ENCODE assay signal across 17 mouse cellular contexts in the genomic region with DNA sequence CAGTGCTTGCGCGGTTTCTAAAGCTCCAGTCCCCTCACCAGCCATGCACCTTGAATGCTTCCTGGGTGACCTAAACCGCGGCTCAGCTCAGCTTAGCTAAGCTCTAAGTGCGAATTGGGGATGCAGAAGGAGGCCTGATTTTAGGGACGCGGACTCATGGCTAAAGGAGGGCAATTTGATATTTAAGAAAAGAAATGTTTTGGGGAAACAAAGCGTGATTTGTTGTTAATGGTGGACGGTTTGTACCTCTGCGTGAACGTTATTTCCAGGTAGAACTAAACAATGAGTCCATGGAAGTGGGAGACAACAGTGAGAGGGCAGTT. TPM values are rescaled to one million over a fixed set of nuclear protein-coding genes. Genes with fewer than 3 reads are reported as not detected.
A peak's percentile ranks its signal among the peaks of the same experiment; 100 is the strongest.
DNase-seq lines count a peak whose midpoint lies in the region; ATAC-seq and TF ChIP-seq lines count a peak whose summit lies in the region.
"Had no signal": no experiment of that assay in that cellular context is flagged by ENCODE, and none has a peak within 500 bp of the region (broad histone marks: within the 10 kb centered on the region; RNA-seq: fewer than 3 reads in every experiment).

No protein-coding gene starts in this region.

- no peak overlapping the region for H3K9ac ChIP-seq in heart, embryonic 12.5 days
- H3K9ac ChIP-seq in lung, postnatal 0 days (replicated peaks; ENCODE audit: low read depth): 0 out of 2 replicates have a peak overlapping the region, but pooled peaks have one; percentile 16
- H3K9ac ChIP-seq in stomach, embryonic 16.5 days (ENCODE audit: low read length): 0 out of 2 replicates have a peak overlapping the region, but pooled peaks have one; percentile 6
- H3K9ac ChIP-seq: neural tube, embryonic 12.5 days had no signal

- WGBS in heart, embryonic 12.5 days: 2% methylated on average over 11 of the region's 11 CpGs
- 5% methylated on average over 11 of the region's 11 CpGs for WGBS in lung, postnatal 0 days
- 1% methylated on average over 11 of the region's 11 CpGs for WGBS in limb, embryonic 10.5 days
- 8% methylated on average over 11 of the region's 11 CpGs for WGBS in stomach, embryonic 16.5 days

- peaks cover 73% of the 10 kb centered on the region for H3K27me3 ChIP-seq in heart, embryonic 12.5 days (replicated peaks)
- H3K27me3 ChIP-seq in lung, postnatal 0 days (replicated peaks; ENCODE audit: insufficient read depth, low read length): peaks cover 9% of the 10 kb centered on the region; the same call in 1 of the 2 replicates
- H3K27me3 ChIP-seq in limb, embryonic 10.5 days (ENCODE audit: low read depth, poor library complexity, severe bottlenecking): peaks cover 99% of the 10 kb centered on the region
- H3K27me3 ChIP-seq in stomach, embryonic 16.5 days (ENCODE audit: control insufficient read depth, insufficient read depth, low read length): peaks cover 38% of the 10 kb centered on the region

- DNase-seq in heart, adult 8-10 months (ENCODE audit: low spot score): no peak
- DNase-seq in lung, postnatal 0 days (ENCODE audit: low spot score): no peak
- no peak for DNase-seq in lung, postnatal 10 days
- no peak for DNase-seq in limb, embryonic 10.5 days (ENCODE audit: low spot score)
- no peak for DNase-seq in thymus, postnatal 4 days
- DNase-seq: kidney, adult 9 months; right cerebral cortex, adult 18-20 months; thymus, postnatal 14 days had no signal

- no peak for ATAC-seq in heart, embryonic 12.5 days (ENCODE audit: insufficient number of reproducible peaks, low FRiP score)
- no peak for ATAC-seq in lung, postnatal 0 days
- ATAC-seq in stomach, embryonic 16.5 days (ENCODE audit: insufficient read depth, low FRiP score): no peak
- ATAC-seq: Patski had no signal

- H3K4me3 ChIP-seq in heart, embryonic 12.5 days: peak overlapping the region; percentile 17
- peak overlapping the region; percentile 21 for H3K4me3 ChIP-seq in lung, postnatal 0 days (ENCODE audit: low read depth, low read length)
- H3K4me3 ChIP-seq in limb, embryonic 10.5 days: 0 out of 2 replicates have a peak overlapping the region, but pooled peaks have one; percentile 12
- peak overlapping the region; percentile 6 for H3K4me3 ChIP-seq in stomach, embryonic 16.5 days (replicated peaks; ENCODE audit: low read length)
- H3K4me3 ChIP-seq: erythroblast, embryonic 14.5 days; megakaryocyte, embryonic 14.5 days; neural tube, embryonic 12.5 days had no signal

- peak overlapping the region; percentile 43 for H3K4me2 ChIP-seq in heart, embryonic 12.5 days
- peak overlapping the region; percentile 45 for H3K4me2 ChIP-seq in lung, postnatal 0 days (replicated peaks; ENCODE audit: low read depth, low read length)
- H3K4me2 ChIP-seq in stomach, embryonic 16.5 days (ENCODE audit: low read depth, low read length): peak overlapping the region; percentile 32
- H3K4me2 ChIP-seq: neural tube, embryonic 12.5 days had no signal

- no peak for TF ChIP-seq EP300 in lung, postnatal 0 days (IDR thresholded peaks at IDR 0.05)

- no peaks in the 10 kb centered on the region for H3K9me3 ChIP-seq in heart, embryonic 12.5 days (replicated peaks)
- H3K9me3 ChIP-seq in lung, postnatal 0 days (ENCODE audit: low read length): no peaks in the 10 kb centered on the region
- no peaks in the 10 kb centered on the region for H3K9me3 ChIP-seq in limb, embryonic 10.5 days (replicated peaks)
- H3K9me3 ChIP-seq in stomach, embryonic 16.5 days (replicated peaks; ENCODE audit: control insufficient read depth, low read length): no peaks in the 10 kb centered on the region
- H3K9me3 ChIP-seq: neural tube, embryonic 12.5 days had no signal

- no peak for TF ChIP-seq CTCF in lung, postnatal 0 days (IDR thresholded peaks at IDR 0.05)

- H3K4me1 ChIP-seq in heart, embryonic 12.5 days (replicated peaks): no peaks in the 10 kb centered on the region
- no peaks in the 10 kb centered on the region for H3K4me1 ChIP-seq in lung, postnatal 0 days (ENCODE audit: insufficient read depth, low read depth, low read length)
- H3K4me1 ChIP-seq in limb, embryonic 10.5 days: peaks cover 12% of the 10 kb centered on the region; the same call in 1 of the 2 replicates
- no peaks in the 10 kb centered on the region for H3K4me1 ChIP-seq in stomach, embryonic 16.5 days (ENCODE audit: control insufficient read depth, insufficient read depth, low read length)
- H3K4me1 ChIP-seq: neural tube, embryonic 12.5 days had no signal

- H3K36me3 ChIP-seq in heart, embryonic 12.5 days: no peaks in the 10 kb centered on the region
- no peaks in the 10 kb centered on the region for H3K36me3 ChIP-seq in lung, postnatal 0 days (ENCODE audit: insufficient read depth, low read length)
- H3K36me3 ChIP-seq in limb, embryonic 10.5 days: no peaks in the 10 kb centered on the region
- H3K36me3 ChIP-seq in stomach, embryonic 16.5 days (ENCODE audit: control insufficient read depth, insufficient read depth, low read length): no peaks in the 10 kb centered on the region
- H3K36me3 ChIP-seq: neural tube, embryonic 12.5 days had no signal

- no peak overlapping the region for H3K27ac ChIP-seq in heart, embryonic 12.5 days (ENCODE audit: poor library complexity, severe bottlenecking)
- peak overlapping the region; percentile 64 for H3K27ac ChIP-seq in lung, postnatal 0 days (ENCODE audit: low read length)
- no peak overlapping the region for H3K27ac ChIP-seq in limb, embryonic 10.5 days
- H3K27ac ChIP-seq in stomach, embryonic 16.5 days (ENCODE audit: low read length): no peak overlapping the region
- H3K27ac ChIP-seq: neural tube, embryonic 12.5 days had no signal

RNA-seq across cellular contexts. Expression of gene Foxa2, which starts 16.2 kb away (rescaled TPM):
- polyA plus RNA-seq in heart, embryonic 12.5 days (2016; fragmentation: Nextera tagmentation; extraction: Ambion mirVana): 0.44 and 0.55 TPM in 2 replicates
- total RNA-seq in heart, adult 8-10 months (2022): not detected
- polyA plus RNA-seq in lung, postnatal 0 days (2015; fragmentation: Nextera tagmentation; extraction: Ambion mirVana): 37.0 and 37.7 TPM in 2 replicates
- 0.16 TPM in 1 of 2 replicates, not detected in the other for polyA plus RNA-seq in limb, embryonic 10.5 days (2016; fragmentation: Nextera tagmentation; extraction: Ambion mirVana)
- polyA plus RNA-seq in stomach, embryonic 16.5 days (2015; fragmentation: Nextera tagmentation; extraction: Ambion mirVana): 8.3 and 8.5 TPM in 2 replicates
- total RNA-seq: common myeloid progenitor, adult 5-6 weeks; layer of hippocampus, adult 8-10 months; left cerebral cortex, postnatal 25 days had no signal
- polyA plus RNA-seq: erythroblast, embryonic 14.5 days had no signal
